Mouse (Mus musculus) lung, embryonic 15.5 days (tissue): ENCODE measurements around the gene Lekr1. TPM values are rescaled to one million over a fixed set of nuclear protein-coding genes. Genes with fewer than 3 reads are reported as not detected.
A peak's percentile ranks its signal among the peaks of the same experiment; 100 is the strongest.

ENCODE experiments used
- ATAC-seq: fragments of 200-750 bp; cut with Nextera tagmentation; 2 replicates; pipeline ENCODE4 v1.8.0; 2017; ENCODE audit warnings: moderate number of reproducible peaks, borderline replicate concordance; ENCODE audit not compliant: low FRiP score, low TSS enrichment; ENCODE audit errors: extremely low read depth
- H3K27ac ChIP-seq: fragments of 300-500 bp; sonication (generic); 2 replicates; pipeline ENCODE4 v1.5.1; 2015; ENCODE audit warnings: moderate library complexity, mild to moderate bottlenecking, inconsistent platforms
- H3K27me3 ChIP-seq: fragments of 300-500 bp; sonication (generic); 2 replicates; pipeline ENCODE4 v1.6.1; 2015; ENCODE audit warnings: inconsistent platforms
- H3K36me3 ChIP-seq: fragments of 300-500 bp; sonication (generic); 2 replicates; pipeline ENCODE4 v1.6.1; 2015; ENCODE audit warnings: inconsistent platforms
- H3K4me1 ChIP-seq: fragments of 300-500 bp; sonication (generic); 2 replicates; pipeline ENCODE4 v1.6.1; 2015; ENCODE audit warnings: inconsistent platforms
- H3K4me2 ChIP-seq: fragments of 300-500 bp; sonication (generic); 2 replicates; pipeline ENCODE4 v1.6.1; 2015; ENCODE audit warnings: inconsistent platforms, mild to moderate bottlenecking, moderate library complexity
- H3K4me3 ChIP-seq: fragments of 300-500 bp; sonication (generic); 2 replicates; pipeline ENCODE4 v1.5.1; 2015; ENCODE audit warnings: mild to moderate bottlenecking, inconsistent platforms
- H3K9ac ChIP-seq: fragments of 300-500 bp; sonication (generic); 2 replicates; pipeline ENCODE4 v1.6.1; 2015; ENCODE audit warnings: inconsistent platforms
- H3K9me3 ChIP-seq: fragments of 300-500 bp; sonication (generic); 2 replicates; pipeline ENCODE4 v1.6.1; 2016; ENCODE audit warnings: inconsistent platforms
- whole genome bisulfite sequencing: fragments of 180-500 bp; shearing (Covaris S2); methylation state at CpG from one replicate; pipeline ENCODE4 v1.1.7; 2015; 5-methylcytosine and 5-hydroxymethylcytosine counted together
- polyA plus RNA-seq: library from polyadenylated mRNA; unstranded; fragments of >200 nt; fragmentation: Nextera tagmentation; extraction: Ambion mirVana; gene quantifications from 2 replicates; pipeline ENCODE4 v1.2.1, GENCODE M21; 2015

Lekr1 gene
- polyA plus RNA-seq, 1 experiment from 2014 or later, result 8.7 TPM

GRCm38 (mm10) chr3:65658081-65658612, 7.9 kb upstream of the Lekr1 start:
- peak overlapping the region; percentile 92 for H3K4me2 ChIP-seq
- H3K36me3 ChIP-seq, result no peaks in the 10 kb centered on the region
- H3K4me1 ChIP-seq, result peaks cover 12% of the 10 kb centered on the region
- WGBS, result 33% methylated on average over 18 of the region's 18 CpGs
- no peak for ATAC-seq
- no peak overlapping the region; the same call in 1 of the 2 replicates for H3K9ac ChIP-seq
- H3K4me3 ChIP-seq, result peak overlapping the region; percentile 60
- H3K27ac ChIP-seq, result peak overlapping the region; percentile 89; the same call in 1 of the 2 replicates
- H3K9me3 ChIP-seq, result no peaks in the 10 kb centered on the region
- H3K27me3 ChIP-seq, result peaks cover 7% of the 10 kb centered on the region; the same call in 1 of the 2 replicates

DNA sequence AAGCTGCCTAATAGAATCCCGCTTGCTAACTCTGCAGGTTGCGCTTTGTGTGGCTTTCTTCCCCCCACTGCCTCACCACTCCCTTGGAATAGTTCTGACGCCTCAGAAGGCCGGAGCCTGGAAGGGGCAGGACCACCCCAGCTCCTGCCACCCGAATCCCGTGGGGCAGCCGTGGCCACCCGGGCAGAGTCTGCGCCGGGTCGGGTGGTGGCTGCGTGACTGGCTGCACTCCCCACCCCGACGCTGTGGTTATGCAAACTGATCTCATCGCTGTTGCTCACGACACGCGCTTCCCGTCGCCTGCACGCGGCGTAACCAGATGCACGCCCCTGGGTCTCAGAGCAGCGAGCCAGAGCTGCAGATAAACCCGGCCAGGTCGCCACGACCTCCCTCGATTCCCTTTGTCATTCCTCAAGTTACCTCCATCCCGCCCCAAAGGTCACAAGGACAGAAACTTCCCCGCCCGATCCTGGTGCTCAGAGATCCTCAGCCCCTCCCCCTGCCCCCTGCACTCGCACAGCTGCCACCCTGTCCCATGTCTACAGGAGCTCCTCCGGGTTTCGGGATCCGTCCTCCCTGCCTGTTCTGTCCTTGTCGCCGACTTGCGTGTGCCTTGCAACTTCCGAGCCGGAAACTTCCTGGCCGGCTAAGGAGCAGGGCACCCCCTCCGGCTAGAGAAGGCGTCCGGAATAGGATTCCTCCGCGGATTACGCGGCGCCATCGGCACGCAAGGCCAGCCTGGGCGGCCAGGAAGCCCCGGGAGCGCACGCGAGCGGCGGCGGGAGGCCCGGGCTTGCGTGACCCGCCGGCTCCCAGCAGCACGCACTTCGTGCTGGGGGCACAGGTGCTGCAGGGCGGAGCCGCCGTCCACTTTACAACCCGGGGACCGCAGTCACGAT, 7.1 kb upstream of the Lekr1 start:
- Histone ChIP-seq H3K4me1 (peaks cover 12% of the 10 kb centered on the region), H3K27me3 (peaks cover 7% of the 10 kb centered on the region; the same call in 1 of the 2 replicates), H3K9me3 (no peaks in the 10 kb centered on the region), H3K4me3 (peak overlapping the region; percentile 60), H3K4me2 (peak overlapping the region; percentile 92), H3K9ac (peak overlapping the region; percentile 70), H3K27ac (peak overlapping the region; percentile 89), H3K36me3 (no peaks in the 10 kb centered on the region)
- WGBS, result under 1% methylated on average over 72 of the region's 72 CpGs
- peak; percentile 87 for ATAC-seq

DNA sequence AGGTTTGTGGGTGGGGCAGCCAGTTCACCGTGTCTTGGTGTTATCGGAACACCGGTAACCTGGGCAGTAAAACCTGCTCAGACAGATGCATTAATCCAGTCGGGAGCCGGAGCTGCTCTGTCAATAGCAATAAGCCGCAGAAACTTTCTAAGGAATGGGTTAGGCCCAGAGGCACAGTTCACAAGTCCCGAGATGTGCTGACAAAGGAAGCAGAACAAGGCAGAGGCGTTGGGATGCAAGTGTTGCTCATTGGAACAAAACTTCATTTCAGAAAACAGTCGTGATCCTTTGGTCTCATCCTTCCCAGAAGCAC, 6.5 kb upstream of the Lekr1 start:
- Histone ChIP-seq H3K4me3 (peak overlapping the region; percentile 60), H3K27ac (peak overlapping the region; percentile 89), H3K9me3 (no peaks in the 10 kb centered on the region), H3K27me3 (peaks cover 7% of the 10 kb centered on the region; the same call in 1 of the 2 replicates), H3K36me3 (no peaks in the 10 kb centered on the region), H3K9ac (peak overlapping the region; percentile 70), H3K4me1 (peaks cover 12% of the 10 kb centered on the region), H3K4me2 (peak overlapping the region; percentile 92)
- WGBS, result 3% methylated on average over 9 of the region's 9 CpGs
- peak; percentile 20; the same call in 1 of the 2 replicates for ATAC-seq

- H3K4me2 ChIP-seq, result no peak overlapping the region
- no peak for ATAC-seq
- no peaks in the 10 kb centered on the region for H3K36me3 ChIP-seq
- H3K27me3 ChIP-seq, result peaks cover 7% of the 10 kb centered on the region; the same call in 1 of the 2 replicates
- no peaks in the 10 kb centered on the region for H3K9me3 ChIP-seq
- H3K4me3 ChIP-seq, result no peak overlapping the region
- H3K27ac ChIP-seq, result no peak overlapping the region
- no peak overlapping the region for H3K9ac ChIP-seq
- peaks cover 12% of the 10 kb centered on the region for H3K4me1 ChIP-seq
- 88% methylated on average over 4 of the region's 4 CpGs for WGBS
These were observed 5.7 kb upstream of the Lekr1 start for GRCm38 (mm10) chr3:65660336-65660735.

DNA sequence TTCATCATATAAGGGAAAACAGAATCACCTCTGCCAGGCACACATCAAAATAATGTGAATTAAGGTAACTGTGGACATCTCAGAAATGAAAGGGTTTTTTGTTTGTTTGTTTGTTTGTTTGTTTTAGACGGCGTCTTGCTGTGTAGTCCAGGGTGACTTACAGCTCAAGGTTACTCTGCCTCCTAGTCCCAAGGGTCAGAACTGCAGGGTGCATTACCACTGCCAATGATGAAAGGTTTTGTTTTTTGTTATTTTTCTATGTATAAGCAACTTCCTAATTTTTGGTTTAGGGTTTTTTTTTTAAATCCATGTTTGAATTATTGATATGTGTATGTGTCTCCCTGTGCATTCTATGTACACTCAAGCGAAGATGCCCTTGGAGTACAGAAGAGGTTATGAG, 4.3 kb upstream of the Lekr1 start:
- WGBS, result 62% methylated on average over 3 of the region's 3 CpGs
- H3K27me3 ChIP-seq, result peaks cover 2% of the 10 kb centered on the region; the same call in 1 of the 2 replicates
- no peaks in the 10 kb centered on the region for H3K36me3 ChIP-seq
- peaks cover 20% of the 10 kb centered on the region for H3K4me1 ChIP-seq
- H3K4me2 ChIP-seq, result no peak overlapping the region
- no peak for ATAC-seq
- no peak overlapping the region for H3K9ac ChIP-seq
- no peaks in the 10 kb centered on the region for H3K9me3 ChIP-seq
- H3K4me3 ChIP-seq, result no peak overlapping the region
- no peak overlapping the region for H3K27ac ChIP-seq

- Histone ChIP-seq H3K36me3 (no peaks in the 10 kb centered on the region), H3K27ac (0 out of 2 replicates have a peak overlapping the region, but pooled peaks have one; percentile 17), H3K9ac (no peak overlapping the region), H3K4me1 (peaks cover 20% of the 10 kb centered on the region), H3K9me3 (no peaks in the 10 kb centered on the region), H3K27me3 (no peaks in the 10 kb centered on the region), H3K4me3 (no peak overlapping the region), H3K4me2 (peak overlapping the region; percentile 30)
- ATAC-seq, result no peak
- WGBS, result 27% methylated on average over 11 of the region's 11 CpGs
These were observed 2.9 kb upstream of the Lekr1 start for GRCm38 (mm10) chr3:65663176-65663575.

DNA sequence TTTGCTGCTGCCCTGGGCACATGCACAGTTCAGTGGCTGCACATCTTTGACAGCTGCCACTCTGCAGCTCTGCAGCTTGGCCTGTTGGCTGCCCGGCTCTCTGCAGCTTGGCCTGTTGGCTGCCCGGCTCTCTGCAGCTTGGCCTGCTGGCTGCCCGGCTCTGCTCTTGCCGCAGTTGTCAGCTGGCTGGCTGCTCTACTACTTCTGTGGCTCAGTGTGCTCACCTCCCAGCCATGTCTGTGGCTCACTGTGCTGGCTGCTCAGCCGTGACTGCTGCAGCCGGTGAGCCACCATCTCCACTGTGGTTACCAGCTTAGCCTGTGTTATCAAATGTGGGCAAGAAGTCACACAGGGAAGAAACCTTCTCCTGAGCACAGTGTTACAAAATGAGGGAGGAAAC, 4.2 kb downstream of the Lekr1 start:
- Histone ChIP-seq H3K27ac (no peak overlapping the region), H3K4me3 (no peak overlapping the region), H3K4me1 (peaks cover 14% of the 10 kb centered on the region; the same call in 1 of the 2 replicates), H3K36me3 (no peaks in the 10 kb centered on the region), H3K9me3 (no peaks in the 10 kb centered on the region), H3K4me2 (no peak overlapping the region), H3K27me3 (no peaks in the 10 kb centered on the region), H3K9ac (no peak overlapping the region)
- no peak for ATAC-seq
- 67% methylated on average over 6 of the region's 6 CpGs for WGBS

GRCm38 (mm10) chr3:65673725-65674124, 7.7 kb downstream of the Lekr1 start:
- Histone ChIP-seq H3K27ac (no peak overlapping the region), H3K9me3 (no peaks in the 10 kb centered on the region), H3K9ac (no peak overlapping the region), H3K4me1 (0 out of 2 replicates have a peak, but pooled peaks cover 3% of the 10 kb centered on the region), H3K36me3 (no peaks in the 10 kb centered on the region), H3K4me3 (no peak overlapping the region), H3K27me3 (no peaks in the 10 kb centered on the region), H3K4me2 (no peak overlapping the region; the same call in 1 of the 2 replicates)
- ATAC-seq, result no peak
- 16% methylated on average over 8 of the region's 8 CpGs for WGBS

GRCm38 (mm10) chr3:65680612-65681011, 14.6 kb downstream of the Lekr1 start:
- no peaks in the 10 kb centered on the region for H3K9me3 ChIP-seq
- 90% methylated on average over 1 of the region's 1 CpGs for WGBS

GRCm38 (mm10) chr3:65689705-65690104, 23.7 kb downstream of the Lekr1 start:
- WGBS, result 21% methylated on average over 2 of the region's 2 CpGs
- Histone ChIP-seq H3K9ac (no peak overlapping the region), H3K4me3 (no peak overlapping the region), H3K36me3 (no peaks in the 10 kb centered on the region), H3K4me2 (no peak overlapping the region), H3K27ac (no peak overlapping the region), H3K4me1 (no peaks in the 10 kb centered on the region), H3K27me3 (no peaks in the 10 kb centered on the region), H3K9me3 (no peaks in the 10 kb centered on the region)
- no peak for ATAC-seq

More at GRCm38 (mm10) chr3:65680612-65681011, 14.6 kb downstream of the Lekr1 start:
- ATAC-seq, result no peak
- H3K9ac ChIP-seq, result no peak overlapping the region
- no peaks in the 10 kb centered on the region for H3K27me3 ChIP-seq
- H3K36me3 ChIP-seq, result no peaks in the 10 kb centered on the region
- H3K4me2 ChIP-seq, result no peak overlapping the region
- no peak overlapping the region for H3K27ac ChIP-seq
- H3K4me1 ChIP-seq, result no peaks in the 10 kb centered on the region
- H3K4me3 ChIP-seq, result no peak overlapping the region

DNA sequence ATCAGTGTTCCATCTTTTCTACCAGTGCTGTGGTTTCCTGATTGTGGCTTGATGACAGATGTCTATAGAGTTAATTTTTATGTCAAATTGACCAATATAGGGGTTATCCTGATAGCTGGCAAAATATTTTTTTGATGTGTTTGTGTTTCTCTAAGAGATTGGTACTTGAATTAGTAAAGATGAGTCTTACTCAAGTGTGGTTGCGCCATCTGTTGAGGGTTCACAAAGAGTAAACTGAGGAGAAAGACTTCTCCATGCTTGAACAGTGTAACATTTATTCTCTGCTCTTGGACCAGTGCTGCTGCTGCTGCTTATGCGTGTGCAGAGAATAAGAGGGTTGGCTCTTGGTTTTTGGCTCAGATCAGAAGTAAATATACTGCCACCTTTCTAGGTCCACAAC, 24.8 kb downstream of the Lekr1 start:
- Histone ChIP-seq H3K9ac (no peak overlapping the region), H3K27me3 (no peaks in the 10 kb centered on the region), H3K27ac (no peak overlapping the region), H3K9me3 (no peaks in the 10 kb centered on the region), H3K4me3 (no peak overlapping the region), H3K4me1 (no peaks in the 10 kb centered on the region), H3K4me2 (no peak overlapping the region), H3K36me3 (no peaks in the 10 kb centered on the region)
- no peak for ATAC-seq
- 81% methylated on average over 2 of the region's 2 CpGs for WGBS

DNA sequence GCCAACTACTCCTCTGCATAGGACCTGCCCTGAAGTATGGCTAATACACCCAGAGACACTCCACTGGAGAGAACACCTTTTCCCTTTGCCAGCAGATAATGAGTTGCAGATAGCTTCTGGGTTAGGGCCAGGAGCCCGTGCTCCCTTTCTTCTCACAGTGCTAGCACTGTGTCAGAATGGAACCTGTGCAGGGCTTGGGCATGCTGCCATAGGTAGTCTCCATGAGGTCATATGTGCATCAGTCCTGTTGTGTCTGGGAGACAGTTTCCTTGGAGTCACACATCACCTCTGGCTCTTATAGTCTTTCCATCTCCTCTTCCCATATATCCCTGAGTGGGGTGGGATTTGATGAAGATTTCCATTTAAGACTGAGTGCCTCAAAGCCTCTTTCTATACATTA, 33.7 kb downstream of the Lekr1 start:
- Histone ChIP-seq H3K4me1 (no peaks in the 10 kb centered on the region), H3K36me3 (no peaks in the 10 kb centered on the region), H3K4me2 (no peak overlapping the region), H3K4me3 (no peak overlapping the region), H3K9ac (no peak overlapping the region), H3K9me3 (no peaks in the 10 kb centered on the region), H3K27ac (no peak overlapping the region), H3K27me3 (no peaks in the 10 kb centered on the region)
- whole genome bisulfite sequencing, result 65% methylated on average over 1 of the region's 1 CpGs
- no peak for ATAC-seq
